Mouse (Mus musculus) kidney, adult 2 months (tissue): Measurements from ENCODE around the gene Slc13a3. TPM values are rescaled to one million over a fixed set of nuclear protein-coding genes. Genes with fewer than 3 reads are reported as not detected.
"Not testable (repeated sequence)": the region's sequence is repeated elsewhere in the genome, so short reads cannot be mapped to it uniquely, and the experiment has no call there.

Experiments used
- DNase-seq: peaks from one replicate; pipeline ENCODE4 v3.0.0; 2021
- H3K27ac ChIP-seq: fragments of 200-500 bp; 2 replicates; pipeline ENCODE4 v1.5.1; 2012; ENCODE audit warnings: low read depth, low read length, control low read depth, inconsistent platforms; ENCODE audit not compliant: insufficient read depth
- H3K27me3 ChIP-seq: fragments of 200-500 bp; replicated peaks from 2 replicates; pipeline ENCODE4 v1.6.1; 2012; ENCODE audit warnings: mild to moderate bottlenecking, moderate library complexity, low read length, inconsistent platforms; ENCODE audit not compliant: control insufficient read depth, insufficient read depth
- H3K36me3 ChIP-seq: fragments of 200-500 bp; 2 replicates; pipeline ENCODE4 v1.6.1; 2012; ENCODE audit warnings: mild to moderate bottlenecking, moderate library complexity, low read length, inconsistent platforms; ENCODE audit not compliant: control insufficient read depth, insufficient read depth
- H3K4me1 ChIP-seq: fragments of 200-500 bp; 2 replicates; pipeline ENCODE4 v1.6.1; 2011; ENCODE audit warnings: low read length; ENCODE audit not compliant: control insufficient read depth, insufficient read depth
- H3K4me3 ChIP-seq: fragments of 200-500 bp; 2 replicates; pipeline ENCODE4 v1.5.1; 2011; ENCODE audit warnings: mild to moderate bottlenecking, low read depth, low read length, control low read depth; ENCODE audit not compliant: insufficient read depth
- CTCF ChIP-seq: fragments of 200-500 bp; conservative IDR thresholded peaks from 2 replicates; pipeline ENCODE4 v1.5.1; 2011; ENCODE audit warnings: low read depth, mild to moderate bottlenecking, control low read depth, low read length, moderate library complexity, mixed read lengths; ENCODE audit not compliant: insufficient read depth, insufficient read length
- POLR2A ChIP-seq: fragments of 200-500 bp; IDR thresholded peaks from one replicate; pipeline ENCODE4 v1.6.1; 2011; ENCODE audit warnings: low read depth, low read length, control low read depth
- WGBS: fragments of 180-500 bp; shearing (Covaris S2); methylation state at CpG from one replicate; pipeline ENCODE4 v1.1.7; 2018; 5-methylcytosine and 5-hydroxymethylcytosine counted together
- polyA plus RNA-seq: library from polyadenylated mRNA; depleted of rRNA; stranded (reverse); fragments of >200 nt; gene quantifications from 2 replicates; pipeline ENCODE4 v1.2.3, GENCODE M21; 2012; rRNA removed

The Slc13a3 gene
- 584 and 709 TPM in 2 replicates for polyA plus RNA-seq

DNA sequence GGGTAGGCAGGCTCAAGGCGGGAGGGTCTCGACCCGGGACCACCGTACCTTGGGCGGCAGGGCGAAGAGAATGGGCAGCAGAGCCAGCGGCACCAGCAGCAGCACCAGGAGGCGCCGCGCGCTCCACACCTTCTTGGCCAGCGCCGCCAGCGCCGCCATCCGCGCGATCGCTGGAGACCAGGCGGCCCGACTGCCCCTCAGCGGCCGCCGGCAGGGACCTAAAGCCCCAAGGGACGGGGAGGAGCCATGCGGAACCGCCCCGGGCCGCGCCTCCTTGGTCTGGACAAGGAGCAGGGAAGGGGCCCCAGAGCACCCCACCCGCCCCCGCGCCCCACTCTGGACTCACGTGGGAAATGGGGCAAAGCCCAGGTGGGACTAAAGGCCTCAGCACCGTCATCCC is at the start of gene Slc13a3:
Gene Slc13a3, minus strand, starts transcription at position 228 of the 400 bp plus-strand sequence.
- WGBS = 4% methylated on average over 35 of the region's 35 CpGs
- Histone ChIP-seq H3K4me3 (peak within 1 kb of the TSS; percentile 53), H3K4me1 (peaks cover 8% of the 10 kb centered on the region; the same call in 1 of the 2 replicates), H3K27me3 (no peaks in the 10 kb centered on the region), H3K27ac (peak within 1 kb of the TSS; percentile 78), H3K36me3 (no peaks in the 10 kb centered on the region)
- TF ChIP-seq CTCF = no peak
- TF ChIP-seq POLR2A = peak; percentile 52
- peak; percentile 73 for DNase-seq

DNA sequence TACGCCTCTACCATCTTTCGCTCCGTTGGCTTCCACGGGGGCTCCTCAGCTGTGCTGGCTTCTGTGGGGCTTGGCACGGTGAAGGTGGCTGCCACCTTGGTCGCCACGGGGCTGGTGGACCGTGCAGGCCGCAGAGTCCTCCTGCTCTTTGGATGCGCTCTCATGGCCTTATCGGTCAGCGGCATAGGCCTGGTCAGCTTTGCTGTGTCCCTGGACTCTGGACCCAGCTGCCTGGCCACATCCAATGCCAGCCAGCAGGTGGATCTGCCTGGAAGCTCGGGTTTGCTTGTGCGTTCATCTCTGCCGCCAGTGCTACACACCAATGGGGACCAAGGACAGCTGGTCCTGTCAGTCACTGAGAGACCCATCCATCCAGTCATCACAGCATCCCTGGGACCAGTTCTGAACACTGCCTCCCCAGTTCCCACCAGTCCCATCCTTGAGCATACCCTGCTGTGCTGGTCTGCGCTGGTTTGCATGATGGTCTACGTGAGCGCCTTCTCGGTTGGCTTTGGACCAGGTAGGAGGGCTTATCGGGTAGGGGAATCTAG is 42.2 kb upstream of the Slc13a3 start:
- no peak overlapping the region for H3K4me3 ChIP-seq
- no peak for DNase-seq
- TF ChIP-seq CTCF = no peak
- TF ChIP-seq POLR2A = no peak
- 81% methylated on average over 20 of the region's 20 CpGs for WGBS
- no peaks in the 10 kb centered on the region for H3K27me3 ChIP-seq
- no peaks in the 10 kb centered on the region for H3K36me3 ChIP-seq
- H3K4me1 ChIP-seq = no peaks in the 10 kb centered on the region
- H3K27ac ChIP-seq = no peak overlapping the region

DNA sequence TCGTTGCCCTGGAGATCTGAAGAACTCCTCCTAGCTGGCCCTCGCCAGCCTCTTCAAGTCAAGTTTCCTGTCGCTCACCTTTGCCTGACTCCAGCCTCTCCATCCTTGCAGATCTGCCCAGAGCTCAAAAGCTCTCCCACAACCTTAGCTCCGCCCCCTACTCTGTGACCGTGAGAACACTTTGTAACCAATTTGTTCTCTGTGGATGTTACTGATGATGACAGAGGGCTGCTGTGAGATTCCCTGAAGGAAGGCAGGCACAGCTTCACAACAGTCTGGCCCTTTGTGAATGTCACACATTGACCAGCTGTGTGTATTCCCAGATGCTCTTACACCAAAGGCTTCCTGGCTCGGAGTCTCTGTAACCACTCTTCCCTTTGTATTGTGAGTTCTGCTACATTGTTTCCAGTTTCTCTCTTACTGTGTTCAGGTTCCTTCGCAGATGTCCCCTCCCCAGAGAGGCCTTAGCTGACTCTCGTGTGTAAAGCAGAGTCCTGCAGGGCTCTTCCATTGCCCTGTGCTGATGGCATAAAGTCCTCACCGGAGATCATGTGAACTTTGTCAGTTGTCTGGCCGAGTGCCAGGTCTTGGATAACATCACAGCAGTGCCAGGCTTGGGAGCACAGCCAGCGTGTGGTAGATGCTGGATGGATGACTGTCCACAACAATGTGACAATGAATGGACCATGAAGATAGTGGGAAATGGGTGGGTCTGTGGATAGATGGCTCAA is 40.0 kb upstream of the Slc13a3 start:
- WGBS = 24% methylated on average over 11 of the region's 11 CpGs
- H3K27ac ChIP-seq = no peak overlapping the region

DNA sequence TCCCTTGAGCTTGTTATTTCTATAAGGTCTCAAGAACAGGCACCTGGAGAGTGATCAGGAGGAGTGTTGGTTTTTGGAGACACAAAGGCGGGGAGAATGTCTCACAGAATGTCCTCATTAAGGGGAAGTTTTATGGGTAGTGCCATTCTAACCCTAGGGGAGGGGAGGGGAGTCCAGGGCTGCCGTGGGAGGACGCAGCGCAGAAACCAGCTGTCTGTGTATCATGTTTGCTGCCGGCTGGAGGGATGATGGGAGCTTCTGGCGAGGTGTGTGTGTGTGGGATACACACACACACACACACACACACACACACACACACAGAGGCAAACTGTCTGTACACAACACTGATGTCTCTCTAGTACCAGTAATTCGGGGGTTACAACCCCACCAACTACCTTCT is 39.4 kb upstream of the Slc13a3 start:
- H3K27me3 ChIP-seq = no peaks in the 10 kb centered on the region
- H3K36me3 ChIP-seq = no peaks in the 10 kb centered on the region
- DNase-seq = no peak
- H3K4me1 ChIP-seq = no peaks in the 10 kb centered on the region
- TF ChIP-seq POLR2A (no peak), CTCF (no peak)
- H3K27ac ChIP-seq = no peak overlapping the region
- 41% methylated on average over 7 of the region's 7 CpGs for WGBS
- H3K4me3 ChIP-seq = no peak overlapping the region

More for the DNA sequence above, 40.0 kb upstream of the Slc13a3 start:
- H3K36me3 ChIP-seq = no peaks in the 10 kb centered on the region
- TF ChIP-seq POLR2A (no peak), CTCF (no peak)
- no peaks in the 10 kb centered on the region for H3K27me3 ChIP-seq
- no peaks in the 10 kb centered on the region for H3K4me1 ChIP-seq
- H3K4me3 ChIP-seq = no peak overlapping the region
- DNase-seq = peak; percentile 76

DNA sequence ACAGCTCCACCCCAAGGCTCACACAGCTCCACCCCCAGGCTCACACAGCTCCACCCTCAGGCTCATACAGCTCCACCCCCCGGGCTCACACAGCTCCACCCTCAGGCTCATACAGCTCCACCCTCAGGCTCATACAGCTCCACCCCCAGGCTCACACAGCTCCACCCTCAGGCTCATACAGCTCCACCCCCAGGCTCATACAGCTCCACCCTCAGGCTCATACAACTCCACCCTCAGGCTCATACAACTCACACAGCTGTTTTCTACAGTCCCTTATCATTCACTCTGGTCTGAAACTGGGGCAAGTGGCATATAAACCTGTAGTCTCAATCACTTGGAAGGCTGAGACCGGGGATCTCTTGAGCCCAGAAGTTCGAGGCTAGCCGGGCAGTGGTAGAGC is 38.5 kb upstream of the Slc13a3 start:
- 80% methylated on average over 4 of the region's 4 CpGs for WGBS
- not testable (repeated sequence) for H3K4me1 ChIP-seq, H3K4me3 ChIP-seq, DNase-seq, H3K36me3 ChIP-seq, H3K27me3 ChIP-seq, H3K27ac ChIP-seq

DNA sequence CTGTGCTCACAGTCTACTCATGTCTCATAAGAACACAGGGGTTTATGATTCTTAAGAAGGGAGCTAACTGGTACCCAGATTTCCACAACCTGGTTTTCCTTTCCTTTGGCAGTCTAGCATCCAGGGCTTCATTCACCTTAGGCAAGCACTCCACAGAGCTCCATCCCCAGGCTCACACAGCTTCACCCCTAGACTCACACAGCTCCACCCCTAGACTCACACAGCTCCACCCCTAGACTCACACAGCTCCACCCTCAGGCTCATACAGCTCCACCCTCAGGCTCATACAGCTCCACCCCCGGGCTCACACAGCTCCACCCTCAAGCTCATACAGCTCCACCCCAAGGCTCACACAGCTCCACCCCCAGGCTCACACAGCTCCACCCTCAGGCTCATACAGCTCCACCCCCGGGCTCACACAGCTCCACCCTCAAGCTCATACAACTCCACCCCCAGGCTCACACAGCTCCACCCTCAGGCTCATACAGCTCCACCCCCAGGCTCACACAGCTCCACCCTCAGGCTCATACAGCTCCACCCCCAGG is 38.0 kb upstream of the Slc13a3 start:
- H3K4me1 ChIP-seq, H3K4me3 ChIP-seq, H3K27me3 ChIP-seq, DNase-seq, H3K36me3 ChIP-seq, H3K27ac ChIP-seq: not testable (repeated sequence)
- 76% methylated on average over 2 of the region's 2 CpGs for WGBS

DNA sequence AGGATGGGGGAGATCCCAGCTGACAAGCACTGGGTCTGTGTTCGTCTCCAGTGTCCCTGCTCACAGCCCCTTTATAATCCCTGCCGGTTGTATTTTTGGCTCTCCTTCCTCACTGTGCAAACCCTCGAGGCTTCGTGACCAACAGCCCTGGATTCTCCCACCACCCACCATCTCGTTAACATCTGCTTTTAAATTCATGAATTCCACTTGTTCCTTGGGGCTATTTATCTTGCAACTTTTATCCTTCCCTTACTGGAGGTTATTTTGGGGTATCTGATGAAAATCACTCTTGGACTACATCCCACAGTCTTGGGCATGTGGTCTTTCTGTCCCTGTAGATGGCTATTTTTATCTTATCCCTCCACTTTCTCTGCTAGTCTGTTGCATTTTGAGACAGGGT is 37.4 kb upstream of the Slc13a3 start:
- H3K27ac ChIP-seq = no peak overlapping the region
- WGBS = 36% methylated on average over 5 of the region's 5 CpGs
- H3K4me3 ChIP-seq = no peak overlapping the region
- no peaks in the 10 kb centered on the region for H3K36me3 ChIP-seq
- no peaks in the 10 kb centered on the region for H3K4me1 ChIP-seq
- TF ChIP-seq POLR2A = no peak
- TF ChIP-seq CTCF = no peak
- H3K27me3 ChIP-seq = no peaks in the 10 kb centered on the region
- no peak for DNase-seq
